Mouse (Mus musculus): ENCODE results near the gene Nf2.

- TF ChIP-seq CTCF (IDR thresholded peaks at IDR 0.05; ENCODE audit: borderline replicate concordance, insufficient read depth, low read length) (no peak), POLR2A (IDR thresholded peaks at IDR 0.05; ENCODE audit: low read depth, low read length) (no peak)
Measured at GRCm38 (mm10) chr11:4886987-4887386, 37.7 kb upstream of the Nf2 start.
